Mouse (Mus musculus) cerebellum, adult 11 months (tissue): ENCODE data around the gene Srarp.
A peak's percentile ranks its signal among the peaks of the same experiment; 100 is the strongest.

Source experiments
- DNase-seq: peaks from one replicate; pipeline ENCODE4 v3.0.0; 2022

Gene Srarp

GRCm38 (mm10) chr4:141387093-141387784, 48.7 kb downstream of the Srarp start:
- DNase-seq, result peak; percentile 38

GRCm38 (mm10) chr4:141386150-141386549, 49.8 kb downstream of the Srarp start:
- no peak for DNase-seq

GRCm38 (mm10) chr4:141385275-141385674, 50.6 kb downstream of the Srarp start:
- DNase-seq, result peak; percentile 31
